Mouse (Mus musculus): ENCODE data around the gene Shank2. TPM values are rescaled to one million over a fixed set of nuclear protein-coding genes. Genes with fewer than 3 reads are reported as not detected.

Gene Shank2
- not detected for polyA plus RNA-seq (2017; shearing (Covaris generic))

GRCm38 (mm10) chr7:144001628-144002027 is at the start of gene Shank2:
TSS of gene Shank2 (plus strand) at chr7:144001928.

GRCm38 (mm10) chr7:144470545-144471059 is 468.9 kb downstream of the Shank2 start, which contains the start of gene Cttn:
TSS of gene Cttn (minus strand) at chr7:144471009.

Other genes with a start within 250 kb of the Shank2 start
- 21.4 TPM for gene Osbpl5, start 244.9 kb upstream of the Shank2 start, polyA plus RNA-seq (2017; shearing (Covaris generic))
- gene Mrgprg, start 234.9 kb upstream of the Shank2 start, polyA plus RNA-seq (2017; shearing (Covaris generic)): not detected
- 1.1 TPM for gene Mrgpre, start 217.4 kb upstream of the Shank2 start, polyA plus RNA-seq (2017; shearing (Covaris generic))
- 13.3 TPM for gene Nadsyn1, start 179.1 kb upstream of the Shank2 start, polyA plus RNA-seq (2017; shearing (Covaris generic))
- gene Dhcr7, start 178.8 kb upstream of the Shank2 start, polyA plus RNA-seq (2017; shearing (Covaris generic)): 14.6 TPM
- not detected for gene Gm498, start 135.1 kb upstream of the Shank2 start, polyA plus RNA-seq (2017; shearing (Covaris generic))

Measured in effector memory CD4-positive, alpha-beta T cell, adult 5 months (primary cell).